Mouse (Mus musculus) heart, embryonic 13.5 days (tissue): ENCODE data around the gene Scn10a. TPM values are rescaled to one million over a fixed set of nuclear protein-coding genes. Genes with fewer than 3 reads are reported as not detected.

ENCODE experiments used
- ATAC-seq: fragments of 200-750 bp; cut with Nextera tagmentation; 2 replicates; pipeline ENCODE4 v1.8.0; 2017; ENCODE audit warnings: moderate TSS enrichment; ENCODE audit not compliant: insufficient number of reproducible peaks, low FRiP score, low TSS enrichment; ENCODE audit errors: extremely low read depth
- H3K27ac ChIP-seq: fragments of 300-500 bp; sonication (generic); replicated peaks from 2 replicates; pipeline ENCODE4 v1.5.1; 2015; ENCODE audit warnings: moderate library complexity, mild to moderate bottlenecking, inconsistent platforms
- H3K27me3 ChIP-seq: fragments of 300-500 bp; sonication (generic); replicated peaks from 2 replicates; pipeline ENCODE4 v1.6.1; 2015; ENCODE audit warnings: mild to moderate bottlenecking, inconsistent platforms
- H3K36me3 ChIP-seq: fragments of 300-500 bp; sonication (generic); 2 replicates; pipeline ENCODE4 v1.6.1; 2015; ENCODE audit warnings: mild to moderate bottlenecking, inconsistent platforms
- H3K4me1 ChIP-seq: fragments of 300-500 bp; sonication (generic); 2 replicates; pipeline ENCODE4 v1.6.1; 2015; ENCODE audit warnings: inconsistent platforms
- H3K4me2 ChIP-seq: fragments of 300-500 bp; sonication (generic); 2 replicates; pipeline ENCODE4 v1.6.1; 2015; ENCODE audit warnings: inconsistent platforms, mild to moderate bottlenecking, moderate library complexity
- H3K4me3 ChIP-seq: fragments of 300-500 bp; sonication (generic); 2 replicates; pipeline ENCODE4 v1.5.1; 2015; ENCODE audit warnings: moderate library complexity, mild to moderate bottlenecking, inconsistent platforms
- H3K9ac ChIP-seq: fragments of 300-500 bp; sonication (generic); 2 replicates; pipeline ENCODE4 v1.6.1; 2015; ENCODE audit warnings: inconsistent platforms, mild to moderate bottlenecking, moderate library complexity
- H3K9me3 ChIP-seq: fragments of 300-500 bp; sonication (generic); 2 replicates; pipeline ENCODE4 v1.6.1; 2016; ENCODE audit warnings: inconsistent platforms
- WGBS: fragments of 180-500 bp; shearing (Covaris S2); methylation state at CpG from one replicate; pipeline ENCODE4 v1.1.7; 2015; ENCODE audit warnings: mixed read lengths; 5-methylcytosine and 5-hydroxymethylcytosine counted together
- polyA plus RNA-seq: library from polyadenylated mRNA; unstranded; fragments of >200 nt; fragmentation: Nextera tagmentation; extraction: Ambion mirVana; gene quantifications from 2 replicates; pipeline ENCODE4 v1.2.1, GENCODE M21; 2015

The Scn10a gene
- polyA plus RNA-seq, 1 experiment from 2014 or later: 0.75 TPM

GRCm38 (mm10) chr9:119559537-119560276 is 159.4 kb downstream of the Scn10a start:
- H3K4me3 ChIP-seq: no peak overlapping the region
- H3K4me2 ChIP-seq: no peak overlapping the region
- no peaks in the 10 kb centered on the region for H3K9me3 ChIP-seq
- no peak for ATAC-seq
- 63% methylated on average over 16 of the region's 16 CpGs for WGBS
- H3K4me1 ChIP-seq: peaks cover 57% of the 10 kb centered on the region
- H3K36me3 ChIP-seq: no peaks in the 10 kb centered on the region
- peaks cover 5% of the 10 kb centered on the region; the same call in 1 of the 2 replicates for H3K27me3 ChIP-seq
- no peak overlapping the region for H3K27ac ChIP-seq
- no peak overlapping the region for H3K9ac ChIP-seq

Other genes with a start within 250 kb of the Scn10a start
- gene Scn5a, start 140.3 kb downstream of the Scn10a start, polyA plus RNA-seq: 7.4 and 7.8 TPM in 2 replicates
- gene Scn11a, start 106.1 kb upstream of the Scn10a start, polyA plus RNA-seq: not detected in 2 replicates
- gene Wdr48, start 175.6 kb upstream of the Scn10a start, polyA plus RNA-seq: 35.6 and 36.9 TPM in 2 replicates
- 21.4 and 23.8 TPM in 2 replicates for gene Gorasp1, start 218.2 kb upstream of the Scn10a start, polyA plus RNA-seq
- 0.17 and 0.27 TPM in 2 replicates for gene Ttc21a, start 218.3 kb upstream of the Scn10a start, polyA plus RNA-seq